Comparison of ENCODE assay signal across 24 mouse cellular contexts in the genomic region with DNA sequence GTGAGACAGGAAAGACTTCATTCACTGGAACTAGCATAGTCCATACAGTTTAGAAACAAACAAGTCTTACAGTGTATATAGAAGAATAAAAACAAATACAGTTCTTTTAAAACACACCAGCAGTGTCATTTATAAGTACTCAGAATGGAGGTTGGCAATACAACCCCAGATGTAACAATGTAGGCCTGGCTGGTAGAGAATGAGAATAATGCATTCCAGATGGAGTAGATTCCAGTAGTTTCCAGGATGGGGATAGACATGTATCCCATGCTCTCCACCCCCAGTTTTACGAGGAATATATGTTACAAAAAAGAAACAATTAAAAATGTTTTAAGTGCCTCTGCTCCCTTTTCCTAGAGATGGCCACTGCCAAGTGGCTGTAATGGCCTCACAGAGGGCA. TPM values are rescaled to one million over a fixed set of nuclear protein-coding genes. Genes with fewer than 3 reads are reported as not detected.
A peak's percentile ranks its signal among the peaks of the same experiment; 100 is the strongest.
DNase-seq lines count a peak whose midpoint lies in the region; ATAC-seq lines count a peak whose summit lies in the region.
"Had no signal": no experiment of that assay in that cellular context is flagged by ENCODE, and none has a peak within 500 bp of the region (broad histone marks: within the 10 kb centered on the region; RNA-seq: fewer than 3 reads in every experiment).

No protein-coding gene starts in this region.

- no peak for ATAC-seq in megakaryocyte, adult 5-6 weeks (ENCODE audit: poor library complexity, severe bottlenecking)
- no peak for ATAC-seq in embryonic facial prominence, embryonic 13.5 days (ENCODE audit: insufficient number of reproducible peaks, insufficient read depth, low FRiP score, low TSS enrichment, low read depth)
- ATAC-seq in erythroid progenitor cell, adult 5-6 weeks (replicated peaks; ENCODE audit: low FRiP score, poor library complexity, severe bottlenecking), result no peak
- ATAC-seq: forebrain, embryonic 14.5 days; hindbrain, embryonic 16.5 days; inflammation-experienced regulatory T-cells, adult 6 months had no signal

- intact Hi-C loops in left cerebral cortex, postnatal 14 days (cut with DNase I), result no loop called here

- H3K9me3 ChIP-seq in megakaryocyte, embryonic 14.5 days, result no peaks in the 10 kb centered on the region
- no peaks in the 10 kb centered on the region for H3K9me3 ChIP-seq in embryonic facial prominence, embryonic 13.5 days
- no peaks in the 10 kb centered on the region for H3K9me3 ChIP-seq in limb, embryonic 10.5 days (replicated peaks)
- H3K9me3 ChIP-seq: forebrain, embryonic 10.5 days; heart, embryonic 10.5 days; hindbrain, embryonic 12.5 days had no signal

- DNase-seq in limb, embryonic 10.5 days (ENCODE audit: low spot score), result no peak
- no peak for DNase-seq in left cerebral cortex, postnatal 14 days (ENCODE audit: low spot score in 2 of 2)
- no peak for DNase-seq in urinary bladder, postnatal 36 days (ENCODE audit: low spot score in 2 of 2)
- DNase-seq in kidney, postnatal 25 days, result no peak
- DNase-seq: adrenal gland, adult 2 months; adrenal gland, postnatal 25 days; cerebellum, adult 18-20 months; cerebellum, postnatal 14 days; embryo, embryonic 11 days; gastrocnemius, postnatal 10 days; heart, adult 18-20 months; heart, postnatal 10 days; heart, postnatal 4 days had no signal

- peaks cover 9% of the 10 kb centered on the region for H3K36me3 ChIP-seq in megakaryocyte, embryonic 14.5 days (replicated peaks; ENCODE audit: low read length)
- H3K36me3 ChIP-seq in embryonic facial prominence, embryonic 13.5 days, result no peaks in the 10 kb centered on the region
- no peaks in the 10 kb centered on the region for H3K36me3 ChIP-seq in limb, embryonic 10.5 days
- H3K36me3 ChIP-seq: forebrain, embryonic 10.5 days; heart, embryonic 10.5 days; hindbrain, embryonic 12.5 days had no signal

- peaks cover 78% of the 10 kb centered on the region for H3K4me1 ChIP-seq in megakaryocyte, embryonic 14.5 days
- H3K4me1 ChIP-seq in embryonic facial prominence, embryonic 13.5 days, result peaks cover 40% of the 10 kb centered on the region
- peaks cover 21% of the 10 kb centered on the region for H3K4me1 ChIP-seq in limb, embryonic 10.5 days
- H3K4me1 ChIP-seq: heart, embryonic 10.5 days had no signal

- H3K4me3 ChIP-seq in megakaryocyte, embryonic 14.5 days (replicated peaks), result peak overlapping the region; percentile 24
- no peak overlapping the region for H3K4me3 ChIP-seq in embryonic facial prominence, embryonic 13.5 days
- no peak overlapping the region for H3K4me3 ChIP-seq in limb, embryonic 10.5 days
- H3K4me3 ChIP-seq: forebrain, embryonic 10.5 days; heart, embryonic 10.5 days; hindbrain, embryonic 12.5 days had no signal

- peak overlapping the region; percentile 83 for H3K27ac ChIP-seq in embryonic facial prominence, embryonic 13.5 days
- peak overlapping the region; percentile 10; the same call in 1 of the 2 replicates for H3K27ac ChIP-seq in limb, embryonic 10.5 days
- H3K27ac ChIP-seq: forebrain, embryonic 10.5 days; heart, embryonic 10.5 days; hindbrain, embryonic 12.5 days had no signal

- H3K9ac ChIP-seq in embryonic facial prominence, embryonic 13.5 days, result no peak overlapping the region
- H3K9ac ChIP-seq: hindbrain, embryonic 12.5 days had no signal

- no peaks in the 10 kb centered on the region for H3K27me3 ChIP-seq in megakaryocyte, embryonic 14.5 days (replicated peaks)
- H3K27me3 ChIP-seq in embryonic facial prominence, embryonic 13.5 days, result no peaks in the 10 kb centered on the region
- H3K27me3 ChIP-seq in limb, embryonic 10.5 days (ENCODE audit: low read depth, poor library complexity, severe bottlenecking), result no peaks in the 10 kb centered on the region
- H3K27me3 ChIP-seq: CH12.LX; hindbrain, embryonic 12.5 days had no signal

- 32% methylated on average over 1 of the region's 1 CpGs for WGBS in embryonic facial prominence, embryonic 13.5 days
- 67% methylated on average over 1 of the region's 1 CpGs for WGBS in limb, embryonic 10.5 days

- no peak overlapping the region for H3K4me2 ChIP-seq in embryonic facial prominence, embryonic 13.5 days
- H3K4me2 ChIP-seq: hindbrain, embryonic 12.5 days had no signal

RNA-seq across cellular contexts. Expression of a gene that starts 29.2 kb away (rescaled TPM):
- 4.8 and 7.2 TPM in 2 replicates for polyA plus RNA-seq in megakaryocyte, embryonic 14.5 days (2012; ENCODE audit: insufficient read depth, low replicate concordance)
- total RNA-seq in megakaryocyte, adult 5-6 weeks (2015), result 58.0 and 68.0 TPM in 2 replicates
- total RNA-seq in megakaryocyte, adult 5-6 weeks (2017), result 55.6 and 60.3 TPM in 2 replicates
- 12.0 and 13.1 TPM in 2 replicates for polyA plus RNA-seq in embryonic facial prominence, embryonic 13.5 days (2015; fragmentation: Nextera tagmentation; extraction: Ambion mirVana)
- polyA plus RNA-seq in limb, embryonic 10.5 days (2016; fragmentation: Nextera tagmentation; extraction: Ambion mirVana), result 5.0 and 9.0 TPM in 2 replicates
- total RNA-seq in left cerebral cortex, postnatal 14 days (2021), result 10 to 100 TPM; 43.0 to 43.1 TPM
- 31.4 and 36.9 TPM in 2 replicates for total RNA-seq in erythroid progenitor cell, adult 5-6 weeks (2015; ENCODE audit: low replicate concordance)
- 30.5 and 34.6 TPM in 2 replicates for total RNA-seq in erythroid progenitor cell, adult 5-6 weeks (2017; ENCODE audit: low replicate concordance)
